Mouse (Mus musculus) T-helper 17 cell (primary cell): Measurements from ENCODE around the gene Vav2.

Source experiments
- in situ Hi-C, 2 experiments: fragments of 300-600 bp; cut with MboI, MseI; formaldehyde crosslinking; loops; 1 replicate in 1 of 2; 2 replicates in 1 of 2; pipeline ENCODE4 v1.15.1; 2025; ENCODE audit warnings: high pct_unique_total_duplicates in 2 of 2

The Vav2 gene

GRCm38 (mm10) chr2:27375141-27375540, 51.7 kb downstream of the Vav2 start:
- in situ Hi-C loops: no loop called here

DNA sequence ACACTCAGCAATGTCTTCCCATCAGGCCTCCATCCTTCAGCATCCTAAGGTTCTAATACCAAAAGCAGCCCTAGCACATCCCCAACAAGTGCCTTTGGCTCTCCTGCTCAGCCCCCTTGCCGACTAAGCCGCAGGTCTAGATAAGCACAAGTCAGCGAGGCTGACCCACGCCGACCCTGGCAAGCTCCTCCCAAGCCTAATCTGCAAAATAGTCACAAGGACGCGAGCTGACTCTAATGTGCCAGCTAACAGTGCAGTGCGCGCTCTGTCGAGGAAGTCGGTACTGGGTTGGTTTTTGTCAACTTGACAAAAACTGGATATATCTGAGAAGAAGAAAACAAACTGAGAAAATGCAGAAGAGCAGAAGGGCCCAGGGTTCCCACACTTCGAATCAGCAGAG, 53.5 kb downstream of the Vav2 start:
- in situ Hi-C loops: no loop called here

- in situ Hi-C loops: no loop called here
Observed at GRCm38 (mm10) chr2:27371450-27371849, 55.4 kb downstream of the Vav2 start.

DNA sequence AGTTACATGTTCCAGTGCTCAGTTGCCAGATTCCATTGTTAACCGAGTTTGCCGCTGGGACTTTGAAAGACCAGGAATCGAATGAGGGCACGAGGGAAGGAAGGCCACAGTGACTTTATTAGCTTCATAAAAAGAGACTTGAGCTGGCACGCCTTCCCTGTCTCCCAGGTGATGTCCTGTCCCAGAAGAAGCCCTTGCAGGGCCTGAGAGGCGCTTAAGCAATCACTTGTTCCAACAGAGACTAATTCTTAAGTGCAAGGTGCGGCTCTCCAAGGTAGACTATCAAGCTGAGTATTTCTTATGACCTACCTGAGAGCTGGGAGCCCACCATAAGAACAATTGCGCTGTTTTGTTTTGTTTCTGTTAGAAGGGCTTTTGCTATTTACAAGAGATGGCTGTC, 57.9 kb downstream of the Vav2 start:
- in situ Hi-C loops: no loop called here

DNA sequence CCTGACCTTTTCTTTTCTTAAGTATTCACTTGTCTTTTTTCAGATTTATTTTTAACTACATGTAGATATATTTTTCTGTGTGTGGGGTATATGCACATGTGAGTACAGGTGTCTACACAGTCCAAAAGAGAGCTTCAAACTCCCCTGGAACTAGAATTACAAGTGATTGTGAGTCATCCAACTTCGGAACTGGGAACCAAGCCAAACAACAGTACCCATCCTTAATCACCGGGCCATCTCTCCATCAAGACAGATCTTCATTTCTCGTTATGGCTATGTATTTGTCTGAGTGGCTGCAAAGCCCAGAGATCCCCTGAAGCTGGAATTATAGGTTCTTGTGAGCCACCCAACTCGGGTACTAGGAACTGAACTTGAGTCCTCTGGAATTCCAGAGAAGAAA, 61.5 kb downstream of the Vav2 start:
- in situ Hi-C loops: no loop called here

DNA sequence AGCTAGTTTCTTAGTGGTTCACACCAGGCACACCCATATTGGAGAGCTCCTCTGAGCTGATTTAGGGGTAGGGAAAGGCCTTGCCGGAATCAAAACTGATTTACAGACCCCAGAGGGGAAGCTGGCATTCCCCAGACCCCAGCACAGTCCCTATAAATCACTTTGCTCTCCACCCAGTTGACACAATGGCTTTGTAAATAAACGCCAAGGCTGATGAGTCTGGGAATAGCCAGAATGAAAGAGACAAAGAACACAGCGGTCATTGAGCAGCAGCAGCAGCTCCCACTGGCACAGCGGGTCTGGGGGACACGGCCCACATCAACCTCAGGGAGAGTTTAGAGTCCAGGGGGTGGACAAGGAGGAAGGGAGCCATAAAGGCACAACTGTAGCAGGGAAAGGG, 65.0 kb downstream of the Vav2 start:
- in situ Hi-C loops: no loop called here

DNA sequence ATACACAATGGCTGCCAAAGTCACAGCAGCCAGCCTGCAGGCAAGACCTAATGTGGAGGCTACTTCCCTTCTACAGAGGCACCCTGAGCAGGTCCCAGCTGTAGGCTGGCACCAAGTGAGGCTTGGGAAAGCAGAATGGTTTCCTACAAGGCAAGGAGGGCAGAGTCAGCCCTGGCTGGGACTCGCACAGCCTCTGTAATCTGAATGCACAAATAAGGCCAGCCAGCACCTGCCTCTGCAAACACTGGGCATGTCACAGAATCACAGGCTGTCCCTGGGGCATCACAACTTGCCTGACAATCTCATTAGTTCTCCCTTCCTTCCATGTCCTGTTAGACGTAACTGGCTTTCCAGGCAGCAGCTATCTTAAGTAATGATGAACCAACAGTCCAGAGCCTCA, 68.4 kb downstream of the Vav2 start:
- in situ Hi-C loops: loop anchor here in 1 of 2 experiments (10.0 kb wide), 1 partner anchor 1074 kb away; no protein-coding TSS in a partner anchor

DNA sequence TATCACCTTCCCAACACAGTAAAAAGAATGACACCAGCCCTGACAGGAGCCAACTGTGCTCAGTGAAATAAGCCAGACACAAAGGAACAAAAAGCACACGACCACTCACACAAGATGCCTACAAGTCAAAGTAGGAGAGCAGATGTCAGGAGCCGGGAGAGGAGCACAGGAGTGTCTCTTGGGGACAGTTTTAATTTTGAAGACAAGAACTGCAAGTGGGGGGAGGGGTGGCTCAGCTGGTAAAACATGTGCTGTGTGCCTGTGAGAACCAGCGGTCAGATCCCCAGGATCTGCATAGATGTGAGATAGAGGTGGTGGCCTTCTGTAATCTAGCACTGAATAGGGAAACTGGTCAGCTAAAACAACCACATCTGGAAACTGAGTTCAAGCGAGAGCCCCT, 71.1 kb downstream of the Vav2 start:
- in situ Hi-C loops: loop anchor here in 1 of 2 experiments (10.0 kb wide), 1 partner anchor 1071 kb away; no protein-coding TSS in a partner anchor

DNA sequence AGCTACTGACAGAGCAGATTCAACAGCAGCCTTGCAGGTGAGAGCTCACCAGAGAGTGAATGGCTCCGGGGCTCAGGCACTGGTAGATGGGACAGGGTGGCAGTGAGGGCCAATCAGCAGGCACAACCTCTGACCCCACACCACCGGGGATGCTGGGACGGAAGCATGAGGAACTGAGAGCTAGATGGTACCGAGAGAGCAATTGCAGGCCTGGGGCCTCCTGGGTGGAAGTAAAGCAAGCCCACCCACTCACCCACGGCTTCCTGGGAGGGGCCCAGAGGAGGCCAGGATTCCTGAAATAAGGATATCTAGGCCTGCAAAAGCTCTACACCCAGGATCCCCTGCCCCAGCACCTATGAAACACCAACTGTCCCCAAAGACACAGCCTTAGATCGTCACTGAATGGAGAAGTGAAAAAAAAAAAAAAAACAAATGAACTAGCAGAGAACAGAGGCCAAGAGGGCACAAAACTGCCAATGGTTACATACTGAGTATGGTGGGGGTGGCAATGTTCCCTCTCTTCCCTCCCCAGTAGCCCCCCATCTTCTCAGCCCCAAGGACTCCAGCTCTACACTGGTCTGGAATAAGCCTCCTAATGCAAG, 72.1 kb downstream of the Vav2 start:
- in situ Hi-C loops: loop anchor here in 1 of 2 experiments (10.0 kb wide), 1 partner anchor 1070 kb away; no protein-coding TSS in a partner anchor

DNA sequence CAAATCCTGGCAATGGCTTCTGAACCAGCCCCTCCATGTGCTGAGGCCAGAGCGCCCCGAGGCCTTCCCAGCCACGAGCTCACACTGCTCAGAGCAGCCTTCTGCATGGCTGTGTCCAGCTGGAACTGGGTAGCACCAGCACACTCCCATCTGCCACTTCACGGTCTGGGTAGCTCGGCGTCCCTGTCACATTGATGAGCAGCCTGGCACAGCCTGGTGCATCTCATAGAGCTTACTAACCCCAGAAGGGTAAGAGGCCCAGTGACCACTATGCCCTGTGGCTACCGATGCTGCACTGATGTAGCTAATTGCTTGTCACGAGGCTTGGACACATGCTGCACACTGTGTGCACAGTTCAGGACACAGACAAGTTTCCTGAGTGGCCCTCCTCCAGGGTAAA, 74.1 kb downstream of the Vav2 start:
- in situ Hi-C loops: loop anchor here in 1 of 2 experiments (10.0 kb wide), 1 partner anchor 1068 kb away; no protein-coding TSS in a partner anchor

GRCm38 (mm10) chr2:27350371-27350770, 76.5 kb downstream of the Vav2 start:
- in situ Hi-C loops: loop anchor here in 1 of 2 experiments (10.0 kb wide), 1 partner anchor 1066 kb away; no protein-coding TSS in a partner anchor

GRCm38 (mm10) chr2:27343984-27344453, 82.8 kb downstream of the Vav2 start:
- in situ Hi-C loops: no loop called here

DNA sequence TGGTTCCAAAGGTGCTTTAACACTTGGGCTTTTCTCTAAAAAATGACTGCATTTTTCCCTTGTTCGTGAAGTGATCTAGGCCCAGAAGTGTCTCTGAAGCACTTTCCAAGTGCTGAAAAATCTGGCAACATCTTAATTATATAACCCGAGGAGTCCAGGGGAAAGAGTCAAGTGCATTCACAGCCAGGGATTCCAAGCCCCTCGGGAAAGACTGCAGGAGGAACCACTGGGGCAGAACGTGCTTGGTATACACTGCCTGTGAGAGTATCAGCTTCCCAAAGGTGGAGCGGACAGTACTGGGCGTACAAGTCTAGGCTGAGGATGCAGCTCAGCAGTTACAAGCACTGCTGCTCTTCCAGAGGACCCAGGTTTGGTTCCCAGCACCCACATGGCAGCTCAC, 86.2 kb downstream of the Vav2 start:
- in situ Hi-C loops: no loop called here

DNA sequence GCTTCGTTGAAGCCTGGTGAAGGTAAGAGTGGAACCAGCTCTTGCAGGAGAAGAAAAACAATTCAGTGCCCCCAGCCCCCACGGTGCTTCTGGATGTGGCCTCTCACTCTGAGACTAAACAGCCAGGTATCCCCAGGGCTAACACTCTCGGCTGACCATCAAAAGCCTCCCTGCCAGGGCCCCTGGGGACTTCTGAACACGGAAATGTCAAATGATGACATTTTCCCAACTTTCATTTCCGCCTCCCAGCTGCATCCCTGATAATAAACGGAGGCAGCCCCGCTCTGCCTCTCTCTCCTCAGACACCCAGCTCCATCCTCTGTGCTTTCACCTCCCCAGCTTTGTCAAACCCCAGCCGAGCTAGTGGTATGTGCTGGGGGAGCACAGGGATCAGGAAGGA, 87.8 kb downstream of the Vav2 start:
- in situ Hi-C loops: no loop called here

GRCm38 (mm10) chr2:27337261-27337660, 89.6 kb downstream of the Vav2 start:
- in situ Hi-C loops: no loop called here

DNA sequence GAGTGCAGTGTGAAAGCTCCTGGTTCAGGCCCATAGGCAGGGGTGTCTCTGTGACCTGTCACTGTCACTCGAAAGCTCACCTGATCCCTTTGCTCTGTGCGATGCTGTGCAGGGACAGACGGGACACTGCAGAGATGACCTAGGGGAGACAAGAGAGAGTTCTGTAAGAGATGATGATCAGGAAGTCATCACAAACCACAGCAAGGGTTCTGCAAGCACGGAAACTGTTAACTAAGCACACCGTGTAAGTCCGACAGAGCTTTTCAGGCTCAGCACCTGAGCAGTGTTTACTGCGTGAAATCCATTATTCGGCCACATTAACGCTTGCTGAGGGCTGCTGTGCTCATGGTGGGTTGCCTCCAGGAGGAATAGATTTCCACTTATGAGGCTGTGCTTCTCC, 90.2 kb downstream of the Vav2 start:
- in situ Hi-C loops: no loop called here

- in situ Hi-C loops: no loop called here
Observed at GRCm38 (mm10) chr2:27334816-27335215, 92.0 kb downstream of the Vav2 start.

DNA sequence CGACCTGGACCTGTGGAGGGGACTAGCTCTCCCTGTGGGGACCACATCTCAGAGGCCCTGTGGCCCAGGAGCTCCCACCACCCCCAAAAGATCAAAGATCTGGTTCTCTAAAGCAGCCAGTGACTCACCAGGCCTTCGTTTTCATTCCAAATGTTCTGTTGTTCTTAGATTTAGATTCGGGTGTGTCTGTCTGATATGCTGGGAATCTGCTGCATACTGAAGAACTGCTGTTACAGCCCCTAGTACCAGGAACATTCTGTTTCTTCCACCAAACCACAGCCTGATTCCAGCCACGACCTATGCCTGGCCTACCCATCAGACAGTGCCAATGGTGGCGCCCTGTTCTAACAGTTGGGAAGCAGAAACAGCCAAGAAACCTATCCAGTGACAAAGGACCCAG, 95.3 kb downstream of the Vav2 start:
- in situ Hi-C loops: no loop called here

DNA sequence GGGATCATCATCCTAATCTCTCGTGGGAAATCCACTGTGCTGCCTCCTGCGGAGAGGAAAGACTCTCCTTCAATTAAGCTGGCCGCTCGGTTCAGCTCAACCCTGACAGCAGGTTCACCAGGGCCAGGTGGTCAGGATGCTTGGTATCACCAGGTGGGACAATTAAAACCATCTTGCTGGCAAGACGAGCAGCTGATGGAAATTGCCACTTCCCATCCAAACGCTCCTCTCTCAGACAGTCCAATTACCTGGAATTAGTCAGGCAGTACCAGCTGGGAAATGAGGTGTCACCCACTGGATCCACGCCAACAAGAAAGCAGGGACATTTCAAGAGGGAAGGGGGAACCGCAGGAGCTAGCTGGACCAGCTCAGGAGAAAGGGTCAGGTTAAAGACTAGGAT, 96.4 kb downstream of the Vav2 start:
- in situ Hi-C loops: no loop called here

DNA sequence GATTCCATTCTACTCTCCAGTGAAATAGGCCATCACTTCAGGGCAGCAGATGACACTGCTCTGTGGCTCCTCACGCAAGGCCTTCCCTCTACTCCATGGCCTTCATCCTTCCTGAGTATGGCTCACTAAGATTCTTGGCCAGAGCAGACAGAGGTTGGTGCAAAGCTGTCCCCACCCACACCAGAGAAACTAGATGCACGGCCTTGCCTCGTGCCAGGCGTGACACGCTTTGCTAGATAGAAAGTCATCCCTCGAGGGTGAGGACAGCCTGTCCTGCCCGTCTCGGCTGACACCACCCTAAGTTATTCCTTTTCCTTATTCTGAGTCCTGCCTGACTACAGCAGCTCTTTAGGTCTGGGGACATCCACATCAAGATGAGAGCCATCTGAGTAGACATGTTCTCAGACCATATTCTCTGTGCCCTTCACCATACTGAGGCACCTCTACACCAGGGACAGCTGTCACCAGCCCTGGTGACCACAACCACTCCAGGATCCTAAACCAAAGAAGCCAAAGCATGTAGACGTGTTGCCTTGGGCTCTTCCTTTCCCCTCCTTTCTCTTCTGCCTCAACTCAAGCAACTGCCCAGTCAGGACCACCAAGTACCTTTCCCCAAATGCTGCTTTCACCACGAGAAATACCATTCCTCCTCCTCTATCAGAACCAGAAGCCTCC, 97.3 kb downstream of the Vav2 start:
- in situ Hi-C loops: no loop called here

- in situ Hi-C loops: no loop called here
Observed at GRCm38 (mm10) chr2:27328613-27329041, 98.2 kb downstream of the Vav2 start.

DNA sequence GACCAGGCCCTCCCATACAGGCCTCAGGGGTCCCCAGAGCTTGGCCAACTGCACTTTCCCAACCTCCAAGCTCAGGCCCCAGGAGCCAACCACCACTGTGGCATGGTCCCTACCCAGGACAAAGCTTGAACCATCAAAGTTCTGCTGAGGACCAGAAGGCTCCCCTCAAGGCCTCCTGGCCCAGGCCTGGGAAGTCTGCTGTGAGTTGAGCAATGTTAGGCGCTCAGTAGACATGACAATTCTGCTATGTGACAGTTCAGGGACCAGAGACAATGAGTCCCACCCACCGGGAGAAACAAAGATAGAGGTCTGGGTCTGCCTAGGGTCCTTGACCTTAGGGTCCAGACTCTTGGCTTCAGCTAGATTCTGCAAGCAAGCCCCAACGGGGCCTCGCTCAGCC, 98.9 kb downstream of the Vav2 start:
- in situ Hi-C loops: no loop called here

GRCm38 (mm10) chr2:27327076-27327475, 99.8 kb downstream of the Vav2 start:
- in situ Hi-C loops: no loop called here
